Mouse (Mus musculus): ENCODE results near the gene Nr0b2.

DNA sequence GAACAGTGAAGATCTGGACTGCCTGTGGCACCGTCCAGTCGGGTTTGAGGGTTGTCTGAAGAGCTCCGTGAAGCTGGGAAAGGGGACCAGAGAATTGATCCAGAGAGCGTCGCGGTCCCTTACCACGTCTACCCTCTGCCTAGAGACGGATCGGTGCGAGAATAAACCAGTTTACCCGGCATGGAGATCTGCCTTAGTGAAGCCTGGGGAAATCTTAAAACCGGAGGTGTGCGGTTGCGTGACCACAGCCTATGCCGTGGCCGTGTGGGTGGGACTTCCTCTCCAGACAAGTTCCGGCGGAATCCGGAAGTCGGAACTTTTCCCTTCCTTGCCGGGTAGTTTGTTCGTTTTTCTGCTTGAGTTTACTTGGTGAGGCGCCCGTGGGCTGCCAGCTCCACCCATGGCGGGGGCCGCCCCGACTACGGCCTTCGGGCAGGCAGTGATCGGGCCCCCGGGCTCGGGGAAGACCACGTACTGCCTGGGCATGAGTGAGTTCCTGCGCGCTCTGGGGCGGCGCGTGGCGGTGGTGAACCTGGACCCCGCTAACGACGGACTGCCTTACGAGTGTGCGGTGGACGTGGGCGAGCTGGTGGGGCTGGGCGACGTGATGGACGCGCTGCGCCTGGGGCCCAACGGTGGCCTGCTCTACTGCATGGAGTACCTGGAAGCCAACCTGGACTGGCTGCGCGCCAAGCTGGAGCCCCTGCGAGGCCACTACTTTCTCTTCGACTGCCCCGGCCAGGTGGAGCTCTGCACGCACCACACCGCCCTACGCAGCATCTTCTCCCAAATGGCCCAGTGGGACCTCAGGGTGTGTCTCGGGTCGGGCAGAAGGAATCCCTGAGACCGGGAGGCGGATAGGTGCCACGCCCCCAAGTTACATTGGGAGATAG lies 31.1 kb downstream of the Nr0b2 start, which contains the start of gene Gpn2:
- TF ChIP-seq CTCF (IDR thresholded peaks at IDR 0.05; ENCODE audit: borderline replicate concordance, insufficient read depth, low read length) (no peak), POLR2A (IDR thresholded peaks at IDR 0.05; ENCODE audit: low read depth, low read length) (peak; percentile 92)
